Mouse (Mus musculus) thymus, postnatal 0 days (tissue): ENCODE results near the gene 1700034I23Rik. TPM values are rescaled to one million over a fixed set of nuclear protein-coding genes. Genes with fewer than 3 reads are reported as not detected.
"Not testable (repeated sequence)": the region's sequence is repeated elsewhere in the genome, so short reads cannot be mapped to it uniquely, and the experiment has no call there.

Experiments
- DNase-seq: peaks from one replicate; pipeline ENCODE4 v3.0.0-alpha.2; 2015; ENCODE audit warnings: low spot score
- polyA plus RNA-seq: library from polyadenylated mRNA; unstranded; fragments of >200 nt; fragmentation: Nextera tagmentation; extraction: Ambion mirVana; gene quantifications from 2 replicates; pipeline ENCODE4 v1.2.1, GENCODE M21; 2015

Gene 1700034I23Rik
- polyA plus RNA-seq, result 0.05 and 0.17 TPM in 2 replicates

GRCm38 (mm10) chr3:40902443-40902842, at the start of gene 1700034I23Rik:
Gene 1700034I23Rik, minus strand, starts transcription at chr3:40902543.
- DNase-seq, result not testable (repeated sequence)

DNA sequence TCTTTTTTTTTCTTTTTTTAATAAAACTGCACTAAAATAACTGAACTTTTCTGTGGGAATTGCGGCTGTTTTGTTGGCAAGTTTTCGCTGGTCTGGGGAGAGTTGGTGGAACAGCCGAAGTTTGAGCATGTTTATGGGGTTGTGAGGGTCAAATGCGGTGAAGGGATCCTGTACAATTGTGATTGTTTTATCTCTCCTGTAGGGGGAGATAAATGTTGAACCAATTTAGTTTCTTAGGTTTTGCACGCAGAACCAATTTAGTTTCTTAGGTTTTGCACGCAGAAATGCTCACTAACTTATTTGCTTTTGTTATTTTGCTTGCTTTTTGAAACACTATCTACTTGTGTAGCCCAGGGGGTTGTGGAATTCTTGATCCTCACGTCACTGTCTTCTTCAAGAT, 49.0 kb upstream of the 1700034I23Rik start:
- DNase-seq, result peak; percentile 42

DNA sequence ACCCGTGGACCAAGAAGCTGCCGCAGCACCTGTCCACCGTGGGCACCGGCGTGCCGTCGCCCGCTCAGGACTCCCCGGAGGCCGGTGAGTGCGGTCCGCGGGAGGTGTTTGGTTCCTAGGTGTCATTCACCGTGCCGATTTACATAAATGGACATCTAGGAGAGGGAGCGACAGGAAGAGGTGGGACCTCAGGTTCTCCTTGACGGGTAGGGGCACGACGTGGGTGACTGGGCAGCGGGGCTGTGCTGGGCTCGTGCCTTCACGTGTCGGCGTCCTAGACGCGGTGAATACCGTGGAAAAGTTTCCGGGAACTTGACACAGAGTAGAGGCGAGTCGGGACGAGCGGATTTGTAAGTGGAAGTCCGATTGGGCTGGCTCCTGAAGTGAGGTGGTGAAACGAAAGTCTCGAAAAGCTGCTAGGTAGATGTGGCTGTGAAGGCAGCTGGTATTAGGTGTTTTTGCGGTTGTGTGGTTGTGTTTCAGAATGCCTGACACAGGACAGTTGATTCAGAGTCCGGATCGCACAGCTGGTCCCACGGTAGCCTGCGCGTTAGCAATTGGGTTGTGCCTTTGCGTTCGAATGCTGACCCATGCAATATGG, 48.4 kb upstream of the 1700034I23Rik start:
- DNase-seq, result peak; percentile 47

DNA sequence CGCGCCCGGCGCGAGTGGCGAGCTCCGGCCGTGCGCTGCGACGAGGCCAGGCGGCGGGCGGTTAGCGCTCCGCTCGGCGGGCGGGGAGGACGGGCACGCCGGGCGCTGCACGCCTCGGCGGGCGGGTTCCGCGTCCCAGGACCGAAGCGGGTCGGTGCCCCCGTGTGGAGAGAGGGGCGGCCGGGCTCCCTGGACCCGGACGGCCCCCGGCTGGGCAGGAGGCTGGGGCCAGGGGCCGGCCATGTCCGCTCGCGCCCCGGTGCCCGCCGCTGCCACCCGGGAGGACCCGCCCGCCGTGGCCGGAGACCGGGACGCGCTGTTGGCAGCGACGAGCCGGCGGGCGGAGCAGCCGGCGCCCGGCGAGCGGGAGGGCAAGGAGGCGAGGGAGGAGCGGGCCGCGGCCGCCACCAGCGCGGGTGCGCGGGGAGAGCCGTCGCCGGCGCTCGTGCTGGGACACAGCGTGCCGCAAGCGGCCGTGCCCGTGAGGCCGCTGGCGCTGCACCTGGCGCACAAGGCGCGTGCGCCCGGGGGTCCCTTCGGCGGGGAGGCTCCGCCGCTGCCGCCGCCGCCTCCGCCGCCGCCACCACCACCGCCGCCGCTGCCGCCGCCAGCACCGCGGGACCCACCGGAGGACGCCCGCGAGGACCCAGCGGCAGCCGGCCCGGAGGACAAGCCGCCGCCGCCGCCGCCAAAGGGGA, 47.7 kb upstream of the 1700034I23Rik start:
- peak; percentile 50 for DNase-seq

GRCm38 (mm10) chr3:40949170-40949902, 47.0 kb upstream of the 1700034I23Rik start, which contains the start of gene Larp1b:
Gene Larp1b, plus strand, starts transcription at chr3:40949828.
- DNase-seq, result peak; percentile 98

- DNase-seq, result no peak
Observed at GRCm38 (mm10) chr3:40939019-40939418, 36.7 kb upstream of the 1700034I23Rik start.

DNA sequence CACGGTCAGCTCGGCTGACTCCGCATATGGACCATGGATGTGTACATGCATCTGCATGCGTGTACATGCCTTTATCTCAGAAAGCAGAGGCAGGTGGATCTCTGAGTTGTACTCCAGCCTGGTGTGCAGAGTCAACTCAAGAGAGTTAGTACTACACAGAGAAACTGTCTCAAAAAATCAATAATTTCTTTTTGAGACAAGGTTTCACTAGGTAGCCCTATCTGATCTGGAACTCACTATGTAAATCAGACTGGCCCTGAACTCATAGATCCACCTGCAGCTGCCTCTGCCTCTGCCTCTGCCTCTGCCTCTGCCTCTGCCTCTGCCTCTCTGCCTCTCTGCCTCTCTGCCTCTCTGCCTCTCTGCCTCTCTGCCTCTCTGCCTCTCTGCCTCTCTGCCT, 36.2 kb upstream of the 1700034I23Rik start:
- no peak for DNase-seq

DNA sequence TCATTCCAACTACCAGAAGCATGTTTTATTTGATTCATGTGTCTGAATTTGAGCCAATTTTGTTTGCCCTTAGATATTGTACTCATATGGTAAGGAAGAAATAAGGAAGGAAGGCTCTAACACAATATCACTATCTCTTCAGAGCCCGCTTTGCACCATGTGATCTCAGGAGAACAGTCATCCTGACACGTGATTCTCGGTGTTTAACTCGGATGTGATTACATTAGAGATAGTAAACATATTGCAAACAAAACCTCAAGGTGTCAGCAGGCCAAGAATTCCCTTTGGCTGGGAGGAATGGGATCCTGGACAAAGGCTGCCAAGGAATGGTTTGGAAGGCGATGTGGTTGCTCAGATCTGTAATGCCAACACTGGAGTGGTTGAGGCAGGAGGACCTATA, 35.8 kb upstream of the 1700034I23Rik start:
- DNase-seq, result no peak

GRCm38 (mm10) chr3:40894336-40894735, 8.0 kb downstream of the 1700034I23Rik start:
- DNase-seq, result peak; percentile 45

GRCm38 (mm10) chr3:40893816-40894258, 8.5 kb downstream of the 1700034I23Rik start:
- peak; percentile 98 for DNase-seq

- DNase-seq, result not testable (repeated sequence)
Observed at GRCm38 (mm10) chr3:40853123-40853738, 49.1 kb downstream of the 1700034I23Rik start.

Other genes starting within 250 kb of the 1700034I23Rik start
- 0.10 and 0.15 TPM in 2 replicates for gene Slc25a31, start 193.7 kb downstream of the 1700034I23Rik start, polyA plus RNA-seq
- gene Hspa4l, start 158.0 kb downstream of the 1700034I23Rik start, polyA plus RNA-seq, result 22.8 and 25.9 TPM in 2 replicates
- 45.6 and 50.8 TPM in 2 replicates for gene Plk4, start 102.5 kb downstream of the 1700034I23Rik start, polyA plus RNA-seq
- 11.6 and 11.7 TPM in 2 replicates for gene Mfsd8, start 55.7 kb downstream of the 1700034I23Rik start, polyA plus RNA-seq
- gene Abhd18, start 55.6 kb downstream of the 1700034I23Rik start, polyA plus RNA-seq, result 8.5 and 12.5 TPM in 2 replicates
- gene Larp1b, start 47.3 kb upstream of the 1700034I23Rik start, polyA plus RNA-seq, result 5.7 and 8.5 TPM in 2 replicates
- 21.2 and 23.8 TPM in 2 replicates for gene Pgrmc2, start 180.5 kb upstream of the 1700034I23Rik start, polyA plus RNA-seq